Mouse (Mus musculus) embryo, embryonic 10.5 days (tissue): ENCODE results near the gene Emd.
"Not testable (repeated sequence)": the region's sequence is repeated elsewhere in the genome, so short reads cannot be mapped to it uniquely, and the experiment has no call there.

ENCODE experiments used
- DNase-seq: peaks from one replicate; pipeline ENCODE4 v3.0.0-alpha.2; 2015; ENCODE audit warnings: low spot score

Gene Emd

GRCm38 (mm10) chrX:74254153-74254887 lies at the start of gene Emd:
Gene Emd (plus strand): TSS chrX:74254687.
- DNase-seq, result peak; percentile 93

- DNase-seq, result no peak
Measured at GRCm38 (mm10) chrX:74218496-74218895, 36.0 kb upstream of the Emd start.

GRCm38 (mm10) chrX:74219449-74219848 lies 35.0 kb upstream of the Emd start:
- no peak for DNase-seq

- not testable (repeated sequence) for DNase-seq
Measured at GRCm38 (mm10) chrX:74220099-74220498, 34.4 kb upstream of the Emd start.

GRCm38 (mm10) chrX:74230038-74230437 lies 24.4 kb upstream of the Emd start:
- no peak for DNase-seq

GRCm38 (mm10) chrX:74233196-74233595 lies 21.3 kb upstream of the Emd start:
- no peak for DNase-seq

GRCm38 (mm10) chrX:74240332-74240731 lies 14.2 kb upstream of the Emd start:
- DNase-seq, result no peak

- no peak for DNase-seq
Measured at GRCm38 (mm10) chrX:74243396-74243795, 11.1 kb upstream of the Emd start.

- no peak for DNase-seq
Measured at GRCm38 (mm10) chrX:74243807-74244206, 10.7 kb upstream of the Emd start.

- peak; percentile 80 for DNase-seq
Measured at GRCm38 (mm10) chrX:74244614-74245083, 9.8 kb upstream of the Emd start.

- no peak for DNase-seq
Measured at GRCm38 (mm10) chrX:74245107-74245506, 9.4 kb upstream of the Emd start.

- peak; percentile 73 for DNase-seq
Measured at GRCm38 (mm10) chrX:74245687-74246086, 8.8 kb upstream of the Emd start.

- peak; percentile 93 for DNase-seq
Measured at GRCm38 (mm10) chrX:74246213-74246681, 8.2 kb upstream of the Emd start.

GRCm38 (mm10) chrX:74246693-74247092 lies 7.8 kb upstream of the Emd start:
- DNase-seq, result no peak

GRCm38 (mm10) chrX:74248651-74249050 lies 5.8 kb upstream of the Emd start:
- DNase-seq, result peak; percentile 78

GRCm38 (mm10) chrX:74249615-74250014 lies 4.9 kb upstream of the Emd start, which contains the start of gene Flna:
Gene Flna (minus strand): TSS chrX:74249820.
- DNase-seq, result peak; percentile 61

- DNase-seq, result peak; percentile 17
Measured at GRCm38 (mm10) chrX:74254888-74255565, 540 bp downstream of the Emd start.

- DNase-seq, result no peak
Measured at GRCm38 (mm10) chrX:74257746-74258145, 3.3 kb downstream of the Emd start.

GRCm38 (mm10) chrX:74269736-74270061 lies 15.2 kb downstream of the Emd start:
- no peak for DNase-seq

GRCm38 (mm10) chrX:74270062-74270901 lies 15.8 kb downstream of the Emd start, which contains the start of gene Rpl10:
Gene Rpl10 (plus strand): TSS chrX:74270812.
- DNase-seq, result peak; percentile 94

GRCm38 (mm10) chrX:74270902-74271551 lies 16.5 kb downstream of the Emd start:
- DNase-seq, result peak; percentile 59
